Mouse (Mus musculus) Muller cell, postnatal 12 days (primary cell): ENCODE data around the gene Slc6a20a.

Experiments
- DNase-seq: peaks from one replicate; pipeline ENCODE4 v3.0.0-alpha.2; 2015; ENCODE audit errors: inconsistent ontology term

The Slc6a20a gene

DNA sequence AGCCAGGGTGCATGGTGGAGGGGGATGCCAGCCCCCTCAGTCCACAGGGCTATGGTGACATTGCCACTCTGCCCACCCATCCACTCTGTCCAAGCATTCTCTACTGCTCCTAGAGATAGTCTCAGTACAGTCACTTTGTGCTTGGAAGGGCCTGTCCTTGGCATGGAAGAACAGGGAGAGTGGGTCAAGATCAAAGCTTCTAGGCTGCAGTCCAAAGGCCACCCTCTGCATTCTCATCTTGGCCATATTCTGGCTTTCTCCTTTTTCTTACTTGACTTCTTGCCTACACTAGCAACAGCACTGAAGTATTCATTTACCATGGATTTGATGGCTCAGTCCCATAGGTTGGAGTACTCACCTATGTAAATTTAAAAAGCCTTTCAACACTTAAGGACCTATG is 40.5 kb downstream of the Slc6a20a start:
- DNase-seq, result no peak

DNA sequence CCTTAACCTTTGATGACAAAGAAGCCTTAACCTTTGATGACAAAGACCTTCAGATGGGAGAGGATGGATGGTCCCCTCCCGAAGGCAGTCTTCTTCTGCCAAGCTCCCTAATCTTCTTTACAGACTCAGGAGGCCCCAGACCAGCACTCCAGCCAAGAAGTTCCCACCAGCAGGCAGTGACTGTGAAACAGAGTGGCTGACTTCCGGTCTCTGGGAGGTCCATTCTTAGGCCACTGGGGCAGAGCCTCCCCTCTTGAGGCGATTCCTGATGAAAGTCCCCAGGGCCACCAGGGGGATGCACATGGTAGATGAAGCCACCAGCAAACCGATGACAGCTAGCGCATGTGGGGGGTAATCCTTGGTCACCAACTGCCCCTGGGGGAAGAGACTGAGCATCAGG is 41.9 kb downstream of the Slc6a20a start:
- no peak for DNase-seq

DNA sequence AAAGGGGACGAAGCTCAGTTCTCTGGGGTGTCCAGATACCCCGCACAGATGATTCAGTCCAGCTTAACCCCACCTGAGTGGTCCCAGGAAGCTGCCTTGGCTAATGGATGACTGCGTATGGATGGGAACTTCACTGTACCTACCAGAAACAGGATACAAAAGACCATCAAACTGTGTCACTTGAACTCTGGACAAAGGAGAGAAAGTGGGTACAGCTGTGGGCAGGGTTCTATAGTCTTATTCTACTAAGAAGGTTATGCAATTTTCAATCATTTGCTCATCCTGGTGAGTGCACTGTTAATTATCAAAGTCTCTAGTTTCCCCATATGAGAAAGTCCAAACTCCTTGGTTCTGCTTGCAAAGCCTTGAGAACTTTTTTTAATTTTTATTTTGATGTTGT is 45.7 kb downstream of the Slc6a20a start:
- DNase-seq, result no peak

DNA sequence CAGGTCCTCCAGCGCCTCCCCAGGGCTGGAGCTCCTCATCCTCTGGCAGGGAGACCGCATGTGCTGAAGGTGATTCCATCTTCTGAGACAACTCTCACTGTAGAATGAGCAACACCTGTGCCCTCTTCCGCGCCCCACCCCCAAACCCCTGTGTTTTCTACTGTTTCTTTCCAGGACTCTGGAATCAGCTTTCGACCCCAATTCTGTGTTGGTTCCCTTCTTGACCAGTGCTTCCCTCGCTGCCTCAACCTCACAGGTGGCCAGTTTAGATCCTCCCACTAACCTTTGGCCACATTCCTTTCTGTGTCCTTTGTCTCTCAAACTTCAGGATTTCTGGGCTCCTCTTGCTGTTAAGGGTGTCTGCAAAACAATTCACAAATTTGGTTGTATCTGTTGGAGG is 46.4 kb downstream of the Slc6a20a start, which contains the start of gene Slc6a20b:
TSS of gene Slc6a20b (minus strand) at position 285 of the 400 bp plus-strand sequence.
- DNase-seq, result no peak

DNA sequence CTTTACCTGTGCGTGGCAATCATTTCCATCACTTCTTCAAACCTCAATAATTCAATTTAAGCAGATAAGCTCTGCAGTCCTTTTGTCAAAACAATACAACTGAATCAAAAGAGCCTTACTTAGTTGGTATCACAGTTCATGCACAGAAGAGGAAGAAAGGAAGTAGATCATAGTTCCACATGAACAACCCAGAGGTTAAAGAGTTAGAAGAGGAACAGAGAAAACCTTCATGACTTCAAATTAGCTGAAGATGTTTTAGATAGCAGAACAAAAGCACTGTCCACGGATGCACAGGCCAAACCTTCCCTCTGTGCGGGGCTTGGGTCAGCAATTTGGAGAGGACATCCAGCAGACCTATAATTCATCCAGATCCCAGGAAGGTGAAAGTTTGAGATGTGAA is 47.0 kb downstream of the Slc6a20a start:
- DNase-seq, result no peak

DNA sequence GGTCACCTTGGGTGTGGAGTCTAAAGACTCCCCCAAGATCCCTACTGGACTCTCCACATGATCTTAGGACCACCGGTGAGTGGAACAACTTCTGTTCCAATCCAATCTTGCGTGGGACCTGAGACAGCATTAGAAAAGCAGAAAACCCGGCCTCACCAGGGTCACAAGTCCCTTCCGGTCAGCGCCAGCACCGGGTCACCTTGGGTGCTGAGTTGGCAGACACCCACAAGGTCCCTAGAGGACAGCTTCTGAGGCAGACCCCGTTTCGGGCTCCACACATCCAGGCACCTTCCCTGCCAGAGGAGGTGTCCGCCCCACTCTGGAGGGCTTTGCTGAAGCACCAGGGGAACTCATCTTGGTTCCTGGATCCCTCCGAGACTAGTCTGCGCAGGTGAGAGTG is 52.9 kb downstream of the Slc6a20a start:
- no peak for DNase-seq

DNA sequence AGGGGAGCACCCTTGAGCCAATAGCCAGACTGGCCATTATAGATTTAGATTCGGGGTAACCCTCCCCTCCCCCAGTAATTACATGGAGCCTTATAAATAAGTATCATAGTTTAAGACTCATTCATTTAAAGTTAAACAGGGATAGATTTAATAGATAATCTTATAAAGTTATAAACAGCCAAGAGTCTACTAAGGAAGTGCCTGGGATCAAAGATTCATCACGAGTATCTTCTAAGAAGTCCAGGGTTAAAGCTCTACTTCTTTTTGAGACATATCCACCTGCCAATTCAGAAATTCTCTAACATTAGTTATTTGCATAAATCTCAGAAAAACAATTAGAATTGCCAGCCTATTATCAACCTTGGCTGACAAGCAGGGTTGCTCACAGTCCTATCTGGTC is 53.9 kb downstream of the Slc6a20a start:
- no peak for DNase-seq

DNA sequence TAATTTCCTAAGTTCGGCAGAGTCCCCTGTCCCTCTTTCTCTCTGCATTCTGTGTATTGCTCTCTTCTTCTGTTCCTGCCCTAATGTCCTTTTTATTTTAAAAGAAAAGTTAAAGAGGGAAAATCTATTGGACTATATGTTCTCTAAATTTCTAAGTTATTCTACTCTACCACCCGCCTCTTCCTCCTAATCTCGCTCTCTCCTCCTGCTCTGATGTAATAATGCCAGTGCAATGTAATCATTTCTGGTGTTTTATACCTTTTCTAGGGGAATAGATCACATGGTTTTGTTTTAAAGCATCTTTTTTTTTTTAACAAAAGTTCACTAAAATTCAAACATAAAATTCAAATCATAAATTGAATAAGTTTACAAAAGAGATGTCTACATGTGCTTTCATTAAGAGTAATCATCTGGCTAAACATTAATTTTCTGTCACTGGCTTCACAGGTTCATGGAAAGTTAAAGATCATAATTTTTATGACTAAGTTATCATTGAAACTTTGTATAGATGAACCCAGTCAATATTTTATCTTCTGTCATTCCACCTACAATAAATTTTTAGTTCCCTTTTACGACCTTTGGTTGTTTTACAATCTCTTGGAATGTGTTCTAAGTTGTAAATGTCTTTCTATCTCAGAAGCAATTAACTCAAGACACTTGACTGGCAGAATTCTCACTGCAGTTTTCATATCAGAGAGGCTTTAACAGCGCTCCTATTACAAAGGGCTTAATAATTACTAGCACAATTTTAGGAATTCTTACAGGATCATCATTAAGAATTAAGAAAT is 58.2 kb downstream of the Slc6a20a start:
- DNase-seq, result no peak

DNA sequence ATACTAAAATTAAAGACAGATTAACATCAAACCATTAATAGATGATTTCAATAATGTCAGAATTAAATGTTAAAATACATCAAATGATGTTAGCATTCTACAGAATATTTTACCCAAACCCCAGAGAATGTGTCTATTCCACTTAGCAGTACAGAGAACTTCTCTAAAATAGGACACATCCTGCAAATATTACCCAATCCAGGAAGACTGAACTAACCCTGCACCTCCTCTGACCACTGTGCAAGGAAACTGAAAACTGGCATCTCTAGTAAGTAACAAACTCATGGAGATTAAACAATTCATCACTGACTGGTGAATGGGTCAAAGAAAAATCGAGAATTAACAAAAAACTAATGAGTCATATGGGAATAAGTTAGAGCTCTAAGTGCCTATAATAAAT is 77.2 kb downstream of the Slc6a20a start:
- DNase-seq, result no peak

DNA sequence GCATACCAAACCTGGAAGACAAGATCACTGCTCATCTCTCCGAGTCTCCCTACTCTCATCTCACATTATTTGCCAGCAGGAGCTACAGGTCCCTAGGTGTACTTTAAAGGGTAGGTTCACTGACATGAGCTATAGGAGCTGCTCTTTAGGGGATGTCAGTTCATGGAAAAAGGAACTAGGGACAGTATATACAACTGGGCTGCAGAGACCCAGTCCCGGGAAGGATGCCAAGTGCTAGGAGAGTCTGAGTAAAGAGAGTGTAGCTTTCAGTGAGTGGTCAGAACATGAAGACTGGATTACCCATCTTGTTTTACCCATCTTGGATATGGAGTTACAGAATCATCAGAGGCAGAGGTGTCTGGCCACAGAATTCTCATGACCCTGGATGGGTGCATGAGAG is 81.3 kb downstream of the Slc6a20a start:
- DNase-seq, result no peak

DNA sequence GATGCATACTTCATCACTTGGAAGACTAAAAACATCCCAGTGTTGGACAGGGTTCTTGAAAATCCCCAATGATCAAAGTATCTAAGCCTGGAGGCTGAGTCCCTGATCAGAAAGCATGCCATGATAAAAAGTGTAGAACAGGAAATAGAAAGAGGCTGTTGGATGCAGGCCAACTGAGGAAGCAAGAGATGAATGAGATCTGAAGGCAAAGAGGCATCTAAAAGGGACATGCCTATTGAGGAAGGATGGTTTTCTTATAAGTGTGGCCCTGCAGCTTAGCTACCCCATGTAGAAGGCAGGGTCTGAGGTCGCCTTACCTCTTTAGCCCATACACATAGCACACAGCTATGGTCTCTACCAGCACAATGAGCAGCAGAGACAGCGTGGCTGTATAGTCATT is 81.8 kb downstream of the Slc6a20a start:
- no peak for DNase-seq

DNA sequence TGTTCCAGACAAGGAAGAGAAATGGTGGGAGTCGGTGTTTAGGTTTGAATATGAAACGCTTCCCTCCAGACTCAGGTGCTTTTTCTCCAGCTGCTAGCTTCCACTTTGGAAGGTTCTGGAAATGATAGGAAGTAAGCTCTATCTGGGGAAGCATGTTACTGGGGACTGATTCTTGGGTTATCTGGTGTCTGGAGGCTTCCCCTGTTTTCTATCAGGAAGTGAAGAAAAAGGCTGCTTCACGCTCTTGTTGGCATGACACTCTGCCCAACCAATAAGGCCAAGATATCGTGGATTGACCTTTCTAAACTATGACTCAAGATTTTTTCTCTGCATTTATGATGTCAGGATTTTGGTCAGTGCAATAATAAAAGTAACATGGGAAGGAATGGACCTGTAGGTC is 83.5 kb downstream of the Slc6a20a start:
- no peak for DNase-seq

DNA sequence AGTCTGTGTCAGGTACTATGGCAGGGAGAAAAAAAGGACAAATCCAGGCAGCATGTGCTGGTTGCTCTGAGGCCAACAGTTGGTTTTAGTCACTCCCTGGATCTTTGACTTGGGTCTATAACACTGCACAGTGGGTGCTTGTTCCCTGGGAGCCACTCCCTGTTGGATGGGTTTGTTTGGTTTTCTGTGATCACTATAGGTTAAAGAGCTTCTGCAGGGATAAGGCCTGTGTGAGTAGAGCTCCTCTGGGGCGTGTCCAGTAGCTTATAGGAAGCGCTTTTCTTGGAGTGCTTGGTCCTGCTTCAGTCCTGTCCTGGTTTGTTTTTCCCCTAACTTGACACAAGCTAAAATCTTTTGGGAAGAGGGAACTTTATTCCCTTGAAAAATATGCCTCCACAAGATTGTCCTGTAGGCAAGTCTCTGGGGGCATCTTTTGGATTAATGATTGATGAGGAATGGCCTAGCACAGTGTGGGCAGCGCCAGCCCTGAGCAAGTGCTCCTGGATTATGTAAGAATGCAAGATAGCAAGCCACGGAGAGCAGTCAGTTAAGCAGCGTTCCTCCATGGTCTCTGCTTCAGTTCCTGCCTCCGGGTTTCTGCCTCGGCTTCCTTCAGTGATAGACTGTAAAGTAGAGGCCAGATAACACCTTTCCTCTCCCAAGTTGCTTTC is 89.3 kb downstream of the Slc6a20a start:
- DNase-seq, result no peak
